Mouse (Mus musculus): ENCODE measurements around the gene Olfr1197. TPM values are rescaled to one million over a fixed set of nuclear protein-coding genes. Genes with fewer than 3 reads are reported as not detected.

Olfr1197 gene
- polyA plus RNA-seq (2015; fragmentation: Nextera tagmentation; extraction: Ambion mirVana) = not detected in 2 replicates

- Histone ChIP-seq H3K9me3 (replicated peaks; ENCODE audit: control insufficient read depth, low read length) (no peaks in the 10 kb centered on the region), H3K36me3 (ENCODE audit: control insufficient read depth, insufficient read depth) (no peaks in the 10 kb centered on the region), H3K4me1 (ENCODE audit: control insufficient read depth, insufficient read depth, low read length) (no peaks in the 10 kb centered on the region), H3K27me3 (ENCODE audit: control insufficient read depth, insufficient read depth, low read length) (no peaks in the 10 kb centered on the region), H3K27ac (ENCODE audit: low read length) (no peak within 1 kb of the TSS), H3K9ac (ENCODE audit: low read length) (no peak within 1 kb of the TSS), H3K4me2 (ENCODE audit: low read depth, low read length) (no peak within 1 kb of the TSS), H3K4me3 (ENCODE audit: low read length) (no peak within 1 kb of the TSS)
- WGBS = 67% methylated on average over 1 of the region's 1 CpGs
- ATAC-seq (replicated peaks; ENCODE audit: extremely low read depth, insufficient read depth, low FRiP score) = no peak
Measured at GRCm38 (mm10) chr2:88732266-88732665, at the start of gene Olfr1197. Olfr1197 (minus strand) TSS chr2:88732366.

DNA sequence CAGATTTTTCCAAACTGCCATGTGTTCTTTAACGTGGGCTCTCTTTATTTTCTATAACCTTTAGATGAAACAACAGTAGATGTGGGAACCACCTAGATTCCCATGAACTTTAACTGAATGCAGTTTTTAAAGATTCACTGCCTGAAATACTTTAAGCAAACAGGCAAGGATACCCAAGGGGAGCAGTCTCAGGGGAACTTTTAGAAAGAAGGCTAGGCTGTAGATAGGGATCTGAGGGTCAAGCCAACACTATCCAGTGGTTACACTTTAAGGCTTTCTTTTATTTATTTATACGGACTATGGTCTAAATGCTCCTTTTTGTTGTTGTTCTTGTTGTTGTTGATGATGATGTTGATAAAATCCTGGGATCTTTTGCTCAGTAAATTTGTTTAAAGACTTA, 38.2 kb upstream of the Olfr1197 start, which contains the start of gene Olfr1200:
TSS of gene Olfr1200 (minus strand) at position 101 of the 400 bp plus-strand sequence.
- no peak for ATAC-seq (replicated peaks; ENCODE audit: extremely low read depth, insufficient read depth, low FRiP score)
- Histone ChIP-seq H3K9ac (ENCODE audit: low read length) (no peak within 1 kb of the TSS), H3K27me3 (ENCODE audit: control insufficient read depth, insufficient read depth, low read length) (no peaks in the 10 kb centered on the region), H3K4me1 (ENCODE audit: control insufficient read depth, insufficient read depth, low read length) (no peaks in the 10 kb centered on the region), H3K4me2 (ENCODE audit: low read depth, low read length) (no peak within 1 kb of the TSS), H3K9me3 (replicated peaks; ENCODE audit: control insufficient read depth, low read length) (no peaks in the 10 kb centered on the region), H3K36me3 (ENCODE audit: control insufficient read depth, insufficient read depth) (no peaks in the 10 kb centered on the region), H3K4me3 (ENCODE audit: low read length) (no peak within 1 kb of the TSS), H3K27ac (ENCODE audit: low read length) (no peak within 1 kb of the TSS)
- 61% methylated on average over 2 of the region's 2 CpGs for WGBS

DNA sequence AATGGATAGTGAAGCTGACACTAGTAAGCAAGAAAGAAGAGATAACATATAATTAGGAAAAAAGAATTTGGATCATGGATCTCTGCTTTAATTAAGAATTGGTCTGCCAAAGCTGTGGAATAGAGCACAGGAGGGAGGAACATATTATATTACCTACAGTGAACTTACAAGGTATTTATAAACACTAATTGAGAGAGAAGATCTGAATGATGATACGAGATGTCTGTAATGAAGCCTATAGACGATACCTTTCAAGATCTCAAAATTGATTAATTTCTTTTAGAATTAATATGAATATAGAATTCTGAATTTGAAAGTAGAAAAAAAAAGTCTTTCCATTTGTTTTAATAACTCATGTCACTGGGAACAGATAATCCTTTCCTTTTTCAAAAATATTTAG, 28.2 kb upstream of the Olfr1197 start, which contains the start of gene Olfr1199:
TSS of gene Olfr1199 (minus strand) at position 101 of the 400 bp plus-strand sequence.
- H3K9me3 ChIP-seq (replicated peaks; ENCODE audit: control insufficient read depth, low read length) = no peaks in the 10 kb centered on the region
- 81% methylated on average over 2 of the region's 2 CpGs for WGBS
- H3K4me1 ChIP-seq (ENCODE audit: control insufficient read depth, insufficient read depth, low read length) = no peaks in the 10 kb centered on the region
- ATAC-seq (replicated peaks; ENCODE audit: extremely low read depth, insufficient read depth, low FRiP score) = no peak
- no peak within 1 kb of the TSS for H3K4me3 ChIP-seq (ENCODE audit: low read length)
- H3K36me3 ChIP-seq (ENCODE audit: control insufficient read depth, insufficient read depth) = no peaks in the 10 kb centered on the region
- H3K27me3 ChIP-seq (ENCODE audit: control insufficient read depth, insufficient read depth, low read length) = no peaks in the 10 kb centered on the region
- H3K9ac ChIP-seq (ENCODE audit: low read length) = no peak within 1 kb of the TSS
- H3K4me2 ChIP-seq (ENCODE audit: low read depth, low read length) = no peak within 1 kb of the TSS
- no peak within 1 kb of the TSS for H3K27ac ChIP-seq (ENCODE audit: low read length)

GRCm38 (mm10) chr2:88751270-88751669, 19.1 kb upstream of the Olfr1197 start, which contains the start of gene Olfr1198:
Olfr1198 (minus strand) TSS chr2:88751370.
- no peak for ATAC-seq (replicated peaks; ENCODE audit: extremely low read depth, insufficient read depth, low FRiP score)
- Histone ChIP-seq H3K4me2 (ENCODE audit: low read depth, low read length) (no peak within 1 kb of the TSS), H3K9ac (ENCODE audit: low read length) (no peak within 1 kb of the TSS), H3K36me3 (ENCODE audit: control insufficient read depth, insufficient read depth) (no peaks in the 10 kb centered on the region), H3K9me3 (replicated peaks; ENCODE audit: control insufficient read depth, low read length) (no peaks in the 10 kb centered on the region), H3K27me3 (ENCODE audit: control insufficient read depth, insufficient read depth, low read length) (no peaks in the 10 kb centered on the region), H3K4me3 (ENCODE audit: low read length) (no peak within 1 kb of the TSS), H3K27ac (ENCODE audit: low read length) (no peak within 1 kb of the TSS), H3K4me1 (ENCODE audit: control insufficient read depth, insufficient read depth, low read length) (no peaks in the 10 kb centered on the region)
- 79% methylated on average over 2 of the region's 2 CpGs for WGBS

GRCm38 (mm10) chr2:88743379-88743778, 11.2 kb upstream of the Olfr1197 start:
- no peaks in the 10 kb centered on the region for H3K27me3 ChIP-seq (ENCODE audit: control insufficient read depth, insufficient read depth, low read length)
- 72% methylated on average over 3 of the region's 3 CpGs for WGBS
- H3K9me3 ChIP-seq (replicated peaks; ENCODE audit: control insufficient read depth, low read length) = no peaks in the 10 kb centered on the region
- H3K4me1 ChIP-seq (ENCODE audit: control insufficient read depth, insufficient read depth, low read length) = no peaks in the 10 kb centered on the region
- ATAC-seq (replicated peaks; ENCODE audit: extremely low read depth, insufficient read depth, low FRiP score) = no peak
- H3K36me3 ChIP-seq (ENCODE audit: control insufficient read depth, insufficient read depth) = no peaks in the 10 kb centered on the region
- H3K27ac ChIP-seq (ENCODE audit: low read length) = no peak overlapping the region
- H3K4me2 ChIP-seq (ENCODE audit: low read depth, low read length) = no peak overlapping the region
- H3K9ac ChIP-seq (ENCODE audit: low read length) = no peak overlapping the region
- H3K4me3 ChIP-seq (ENCODE audit: low read length) = no peak overlapping the region

- Histone ChIP-seq H3K36me3 (ENCODE audit: control insufficient read depth, insufficient read depth) (no peaks in the 10 kb centered on the region), H3K27me3 (ENCODE audit: control insufficient read depth, insufficient read depth, low read length) (no peaks in the 10 kb centered on the region), H3K27ac (ENCODE audit: low read length) (no peak within 1 kb of the TSS), H3K9me3 (replicated peaks; ENCODE audit: control insufficient read depth, low read length) (no peaks in the 10 kb centered on the region), H3K4me3 (ENCODE audit: low read length) (no peak within 1 kb of the TSS), H3K4me1 (ENCODE audit: control insufficient read depth, insufficient read depth, low read length) (no peaks in the 10 kb centered on the region), H3K4me2 (ENCODE audit: low read depth, low read length) (no peak within 1 kb of the TSS), H3K9ac (ENCODE audit: low read length) (no peak within 1 kb of the TSS)
- ATAC-seq (replicated peaks; ENCODE audit: extremely low read depth, insufficient read depth, low FRiP score) = no peak
- whole genome bisulfite sequencing = 72% methylated on average over 2 of the region's 2 CpGs
Measured at GRCm38 (mm10) chr2:88704497-88704896, 27.7 kb downstream of the Olfr1197 start, which contains the start of gene Olfr1196. Olfr1196 (minus strand) TSS chr2:88704597.

- Histone ChIP-seq H3K27ac (ENCODE audit: low read length) (no peak within 1 kb of the TSS), H3K9ac (ENCODE audit: low read length) (no peak within 1 kb of the TSS)
Measured at GRCm38 (mm10) chr2:88689087-88689486, 43.1 kb downstream of the Olfr1197 start, which contains the start of gene Olfr1195. Olfr1195 (minus strand) TSS chr2:88689187.

More at GRCm38 (mm10) chr2:88689087-88689486, 43.1 kb downstream of the Olfr1197 start, which contains the start of gene Olfr1195:
- ATAC-seq (replicated peaks; ENCODE audit: extremely low read depth, insufficient read depth, low FRiP score) = no peak
- Histone ChIP-seq H3K4me1 (ENCODE audit: control insufficient read depth, insufficient read depth, low read length) (no peaks in the 10 kb centered on the region), H3K9me3 (replicated peaks; ENCODE audit: control insufficient read depth, low read length) (no peaks in the 10 kb centered on the region; the same call in 1 of the 2 replicates), H3K27me3 (ENCODE audit: control insufficient read depth, insufficient read depth, low read length) (no peaks in the 10 kb centered on the region), H3K4me2 (ENCODE audit: low read depth, low read length) (no peak within 1 kb of the TSS), H3K4me3 (ENCODE audit: low read length) (no peak within 1 kb of the TSS), H3K36me3 (ENCODE audit: control insufficient read depth, insufficient read depth) (no peaks in the 10 kb centered on the region)

Other genes starting within 250 kb of the Olfr1197 start
- not detected in 2 replicates for gene Olfr1184, start 248.8 kb downstream of the Olfr1197 start, polyA plus RNA-seq (2015; fragmentation: Nextera tagmentation; extraction: Ambion mirVana)
- gene Olfr1185-ps1, start 239.0 kb downstream of the Olfr1197 start, polyA plus RNA-seq (2015; fragmentation: Nextera tagmentation; extraction: Ambion mirVana) = not detected in 2 replicates
- gene Olfr1186, start 213.8 kb downstream of the Olfr1197 start, polyA plus RNA-seq (2015; fragmentation: Nextera tagmentation; extraction: Ambion mirVana) = not detected in 2 replicates
- not detected in 2 replicates for gene Olfr1188, start 175.4 kb downstream of the Olfr1197 start, polyA plus RNA-seq (2015; fragmentation: Nextera tagmentation; extraction: Ambion mirVana)
- gene Olfr1189, start 145.9 kb downstream of the Olfr1197 start, polyA plus RNA-seq (2015; fragmentation: Nextera tagmentation; extraction: Ambion mirVana) = not detected in 2 replicates
- gene Olfr1191-ps1, start 91.8 kb downstream of the Olfr1197 start, polyA plus RNA-seq (2015; fragmentation: Nextera tagmentation; extraction: Ambion mirVana) = not detected in 2 replicates
- not detected in 2 replicates for gene Olfr1192-ps1, start 83.9 kb downstream of the Olfr1197 start, polyA plus RNA-seq (2015; fragmentation: Nextera tagmentation; extraction: Ambion mirVana)
- gene Olfr1193, start 56.7 kb downstream of the Olfr1197 start, polyA plus RNA-seq (2015; fragmentation: Nextera tagmentation; extraction: Ambion mirVana) = not detected in 2 replicates
- not detected in 2 replicates for gene Olfr1195, start 43.2 kb downstream of the Olfr1197 start, polyA plus RNA-seq (2015; fragmentation: Nextera tagmentation; extraction: Ambion mirVana)
- gene Olfr1196, start 27.8 kb downstream of the Olfr1197 start, polyA plus RNA-seq (2015; fragmentation: Nextera tagmentation; extraction: Ambion mirVana) = not detected in 2 replicates
- gene Olfr1198, start 19.0 kb upstream of the Olfr1197 start, polyA plus RNA-seq (2015; fragmentation: Nextera tagmentation; extraction: Ambion mirVana) = not detected in 2 replicates
- not detected in 2 replicates for gene Olfr1199, start 28.1 kb upstream of the Olfr1197 start, polyA plus RNA-seq (2015; fragmentation: Nextera tagmentation; extraction: Ambion mirVana)
- not detected in 2 replicates for gene Olfr1200, start 38.1 kb upstream of the Olfr1197 start, polyA plus RNA-seq (2015; fragmentation: Nextera tagmentation; extraction: Ambion mirVana)
- not detected in 2 replicates for gene Olfr1201, start 60.7 kb upstream of the Olfr1197 start, polyA plus RNA-seq (2015; fragmentation: Nextera tagmentation; extraction: Ambion mirVana)
- not detected in 2 replicates for gene Olfr1202, start 82.1 kb upstream of the Olfr1197 start, polyA plus RNA-seq (2015; fragmentation: Nextera tagmentation; extraction: Ambion mirVana)
- not detected in 2 replicates for gene Olfr1205, start 97.4 kb upstream of the Olfr1197 start, polyA plus RNA-seq (2015; fragmentation: Nextera tagmentation; extraction: Ambion mirVana)
- not detected in 2 replicates for gene Olfr1204, start 116.9 kb upstream of the Olfr1197 start, polyA plus RNA-seq (2015; fragmentation: Nextera tagmentation; extraction: Ambion mirVana)
- gene Olfr1206, start 130.9 kb upstream of the Olfr1197 start, polyA plus RNA-seq (2015; fragmentation: Nextera tagmentation; extraction: Ambion mirVana) = not detected in 2 replicates
- gene Olfr1208, start 169.9 kb upstream of the Olfr1197 start, polyA plus RNA-seq (2015; fragmentation: Nextera tagmentation; extraction: Ambion mirVana) = not detected in 2 replicates
- gene Olfr1209, start 182.8 kb upstream of the Olfr1197 start, polyA plus RNA-seq (2015; fragmentation: Nextera tagmentation; extraction: Ambion mirVana) = not detected in 2 replicates
- gene Olfr1211, start 205.7 kb upstream of the Olfr1197 start, polyA plus RNA-seq (2015; fragmentation: Nextera tagmentation; extraction: Ambion mirVana) = not detected in 2 replicates
- gene Olfr1212, start 221.6 kb upstream of the Olfr1197 start, polyA plus RNA-seq (2015; fragmentation: Nextera tagmentation; extraction: Ambion mirVana) = not detected in 2 replicates
- not detected in 2 replicates for gene Gm13762, start 247.9 kb upstream of the Olfr1197 start, polyA plus RNA-seq (2015; fragmentation: Nextera tagmentation; extraction: Ambion mirVana)